Mouse (Mus musculus) cerebellum, postnatal 4 days (tissue): ENCODE results near the gene Adamtsl1.

Source experiments
- DNase-seq, 2 experiments: peaks; one replicate each; pipeline ENCODE4 v3.0.0; 2022; ENCODE audit warnings: low spot score in 2 of 2, mixed read lengths in 1 of 2

The Adamtsl1 gene

DNA sequence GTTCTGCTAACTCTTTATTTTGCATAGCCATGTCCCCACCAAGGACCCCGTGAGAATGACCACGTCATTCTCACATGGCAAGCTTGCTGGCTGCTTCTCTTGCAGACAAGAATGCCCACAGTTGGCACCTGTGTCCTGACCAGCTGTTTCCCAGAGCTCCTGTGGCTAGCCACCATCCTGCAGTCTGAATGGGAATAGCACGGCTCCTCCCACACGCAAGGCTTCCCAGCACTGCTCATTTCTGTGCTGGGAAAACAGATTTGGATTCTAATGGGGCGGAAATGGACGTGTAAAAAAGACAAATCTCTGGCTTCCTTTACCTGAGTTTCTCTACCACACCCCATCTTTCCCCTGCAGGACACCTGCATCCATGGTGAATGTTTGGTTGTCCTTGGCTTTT is 531.9 kb downstream of the Adamtsl1 start:
- DNase-seq: peak in 1 of 2 experiments; percentile 65

DNA sequence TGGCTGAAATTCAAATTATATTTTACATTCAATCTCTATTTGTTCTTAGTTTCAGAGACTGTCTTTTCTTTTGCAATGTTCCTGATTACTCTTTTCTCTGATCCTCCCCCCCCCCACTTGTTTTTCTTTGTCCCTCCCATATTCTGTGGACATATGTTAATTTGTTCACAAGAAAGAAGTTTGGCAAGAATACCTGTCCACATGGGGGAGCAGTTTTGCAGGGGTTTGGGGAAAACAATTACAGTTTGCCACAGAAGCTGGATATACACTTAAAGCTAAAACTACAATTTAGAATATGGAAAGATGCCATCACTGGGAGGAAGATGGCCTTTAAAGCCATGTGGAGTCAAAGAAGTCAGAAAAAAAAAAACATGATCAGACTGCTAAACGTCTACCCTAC is 532.9 kb downstream of the Adamtsl1 start:
- DNase-seq: no peak

DNA sequence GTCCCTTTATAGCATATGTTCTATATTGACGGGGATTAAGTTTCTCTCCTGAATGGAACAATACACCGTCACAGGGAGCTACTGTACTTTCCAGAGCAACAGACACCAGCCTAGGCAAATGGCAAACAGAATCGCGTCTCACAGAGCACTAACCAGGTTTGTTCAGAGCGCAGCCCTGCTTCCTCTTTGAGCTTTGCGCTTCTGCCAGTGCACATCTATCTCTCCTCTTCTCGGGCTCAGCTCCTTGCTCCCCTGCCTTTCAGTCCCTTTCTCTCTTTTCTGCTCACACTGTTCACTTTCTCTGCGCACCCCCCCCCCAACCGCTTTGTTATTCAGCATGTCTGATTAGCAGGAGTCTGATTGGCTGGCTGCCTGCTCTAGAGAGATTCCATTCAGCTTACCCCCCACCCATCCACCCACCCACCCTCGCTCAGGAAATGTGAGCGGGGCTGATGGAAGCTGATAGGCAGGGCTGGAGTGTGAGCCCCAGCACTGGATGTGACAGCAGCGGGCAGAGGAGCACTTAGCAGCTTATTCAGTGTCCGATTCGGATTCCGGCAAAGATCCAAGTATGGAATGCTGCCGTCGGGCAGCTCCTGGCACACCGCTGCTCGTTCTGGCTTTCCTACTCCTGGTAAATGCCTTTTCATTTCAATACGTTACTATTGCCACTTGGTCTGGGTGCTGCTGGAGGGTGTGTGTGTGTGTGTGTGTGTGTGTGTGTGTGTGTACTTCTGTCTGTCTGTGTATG is 539.7 kb downstream of the Adamtsl1 start:
- DNase-seq: peak; percentile 25 to 67

DNA sequence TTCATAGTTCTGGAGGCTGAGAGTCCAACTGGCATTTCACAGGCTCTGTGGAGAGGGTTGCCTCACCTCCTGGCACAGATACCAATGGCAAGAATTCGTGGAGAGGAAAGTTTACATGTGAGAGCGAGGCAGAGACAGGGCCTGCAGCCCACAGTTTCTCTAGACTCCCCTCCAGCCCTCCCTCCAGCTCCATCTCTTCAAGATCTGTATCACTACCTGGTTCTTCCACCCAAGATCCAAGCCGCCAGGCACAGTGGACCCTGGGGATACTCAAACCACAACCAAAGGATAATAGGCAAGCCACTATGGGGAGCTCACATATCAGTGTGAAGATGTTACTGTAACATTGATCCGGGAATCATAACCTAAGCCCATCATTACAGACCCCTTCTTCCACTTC is 546.6 kb downstream of the Adamtsl1 start:
- no peak for DNase-seq

DNA sequence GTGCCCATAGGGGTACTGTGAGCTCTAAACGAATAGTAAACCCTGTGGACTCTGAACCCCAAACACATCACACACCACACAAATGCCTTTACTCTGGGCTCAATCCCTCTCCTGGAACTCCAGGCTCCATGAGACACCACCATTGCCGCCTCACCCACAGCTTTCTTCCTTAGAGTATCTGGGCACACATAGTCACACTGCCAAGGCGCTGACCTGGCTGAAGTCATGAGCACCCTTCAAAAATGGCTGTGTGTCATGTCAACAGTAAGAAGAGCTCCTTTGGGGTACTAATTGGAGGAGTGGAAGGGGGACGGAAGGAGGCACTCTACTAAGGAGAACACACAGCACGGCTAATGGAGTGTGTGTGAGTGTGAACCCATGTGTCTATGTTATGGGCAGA is 554.4 kb downstream of the Adamtsl1 start:
- no peak for DNase-seq

DNA sequence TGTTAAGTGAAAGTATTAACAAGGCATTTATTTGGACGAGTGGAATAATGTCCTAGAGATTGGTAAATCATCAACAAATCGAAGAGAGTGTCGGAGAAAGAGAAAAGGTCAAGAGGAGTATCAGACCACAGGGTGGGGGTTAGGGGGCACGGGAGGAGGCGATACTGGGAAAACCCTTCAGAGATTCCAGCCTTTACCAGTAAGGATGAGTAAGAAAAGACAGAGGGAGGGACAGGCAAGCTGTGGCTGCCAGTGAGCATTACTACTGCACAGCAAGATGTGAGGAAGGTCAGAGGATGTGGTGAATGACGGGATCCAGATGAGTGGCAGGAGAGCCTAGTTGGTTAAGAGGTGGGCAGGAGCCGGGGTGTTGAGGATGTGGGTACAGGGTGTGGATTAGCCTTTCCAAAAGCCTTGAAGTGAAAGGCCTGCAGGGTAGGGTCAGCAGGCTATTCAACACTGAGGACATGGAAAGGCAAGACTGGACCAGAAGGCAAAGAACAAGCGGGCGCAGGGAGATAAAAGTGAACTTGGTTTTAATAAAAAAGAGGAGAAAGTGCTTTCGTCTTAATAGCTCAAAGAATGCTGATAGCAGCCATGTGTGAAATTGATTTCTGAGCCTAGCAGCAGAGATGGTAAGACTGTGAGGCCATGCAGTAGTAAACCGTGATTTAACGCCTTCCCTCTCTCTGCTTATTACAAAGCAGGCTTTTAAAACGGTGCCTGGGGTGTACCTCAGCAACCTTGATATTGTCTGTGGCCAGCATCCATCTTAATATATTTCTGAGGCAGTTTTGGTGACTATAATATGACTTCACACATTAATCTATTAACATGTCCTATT is 555.1 kb downstream of the Adamtsl1 start:
- no peak for DNase-seq

DNA sequence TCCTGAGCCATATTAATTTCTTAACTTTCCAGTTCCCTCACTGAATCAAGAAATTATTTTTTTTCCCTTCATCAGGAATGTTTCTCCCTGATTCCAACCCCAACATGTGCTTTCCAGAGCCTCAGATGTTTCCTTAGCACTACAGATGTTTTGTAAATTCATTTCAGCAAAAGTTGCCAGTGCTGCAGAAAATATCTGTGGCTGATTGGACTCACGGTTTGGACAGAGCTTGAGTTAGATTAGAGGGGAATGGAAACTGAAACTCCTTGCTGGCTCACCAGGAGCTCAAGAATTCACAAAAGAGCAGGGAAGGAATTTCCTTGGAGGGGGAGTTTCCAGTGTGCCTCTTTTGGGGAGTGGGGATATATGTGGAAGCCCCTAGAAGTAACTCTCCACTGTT is 560.9 kb downstream of the Adamtsl1 start:
- DNase-seq: no peak

DNA sequence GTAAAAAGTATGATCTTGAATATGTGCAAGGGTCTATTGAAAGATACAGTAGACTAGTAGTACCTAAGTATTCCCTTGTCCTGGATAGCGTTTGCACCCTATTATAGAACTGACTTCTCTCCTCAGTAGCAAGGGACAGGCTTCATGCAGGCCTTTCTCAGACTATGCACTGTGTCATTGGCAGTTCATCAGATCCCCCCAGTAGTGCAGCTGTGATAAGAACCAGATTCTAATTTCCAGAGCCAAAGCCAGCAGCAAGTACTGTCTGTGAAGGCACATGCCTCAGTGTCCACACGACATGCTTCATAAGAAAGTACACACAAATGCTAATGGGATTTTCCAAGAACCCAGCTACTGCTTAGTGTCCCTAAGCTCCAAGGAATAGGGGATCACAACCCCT is 563.4 kb downstream of the Adamtsl1 start:
- DNase-seq: no peak

DNA sequence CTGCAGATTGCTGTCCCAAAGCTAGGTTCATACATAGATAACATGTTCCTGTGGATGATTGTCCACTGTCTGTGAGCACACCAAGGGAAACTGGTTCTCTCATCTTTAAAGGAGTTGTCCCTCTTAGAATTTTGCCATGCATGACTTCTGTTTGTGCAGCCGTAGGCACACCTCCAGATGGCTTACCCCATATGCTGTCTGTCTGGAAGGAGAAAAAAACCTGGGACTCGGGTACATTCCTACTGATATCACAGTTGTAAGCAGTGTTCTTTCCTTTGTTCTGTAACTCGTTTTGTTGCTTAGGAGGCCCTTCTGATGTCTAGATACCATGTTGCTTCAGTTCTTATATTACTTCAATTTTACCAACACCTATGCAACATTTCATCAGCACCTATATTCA is 563.9 kb downstream of the Adamtsl1 start:
- no peak for DNase-seq

DNA sequence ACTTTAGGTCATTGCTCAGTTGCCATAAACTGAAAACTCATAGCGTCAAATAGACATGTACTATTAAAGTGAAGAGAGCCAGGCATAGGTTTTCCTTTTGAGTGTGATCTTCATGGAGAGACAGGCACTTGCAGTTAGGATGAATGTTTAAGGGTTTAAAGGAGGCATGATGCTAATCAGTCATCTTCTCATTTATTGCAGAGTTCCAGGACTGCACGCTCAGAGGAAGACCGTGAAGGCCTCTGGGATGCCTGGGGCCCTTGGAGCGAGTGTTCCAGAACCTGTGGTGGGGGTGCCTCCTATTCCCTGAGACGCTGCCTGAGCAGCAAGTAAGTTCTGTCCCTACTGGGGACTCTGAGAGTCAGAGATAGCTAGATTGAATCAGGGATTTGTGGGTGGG is 573.5 kb downstream of the Adamtsl1 start:
- no peak for DNase-seq

DNA sequence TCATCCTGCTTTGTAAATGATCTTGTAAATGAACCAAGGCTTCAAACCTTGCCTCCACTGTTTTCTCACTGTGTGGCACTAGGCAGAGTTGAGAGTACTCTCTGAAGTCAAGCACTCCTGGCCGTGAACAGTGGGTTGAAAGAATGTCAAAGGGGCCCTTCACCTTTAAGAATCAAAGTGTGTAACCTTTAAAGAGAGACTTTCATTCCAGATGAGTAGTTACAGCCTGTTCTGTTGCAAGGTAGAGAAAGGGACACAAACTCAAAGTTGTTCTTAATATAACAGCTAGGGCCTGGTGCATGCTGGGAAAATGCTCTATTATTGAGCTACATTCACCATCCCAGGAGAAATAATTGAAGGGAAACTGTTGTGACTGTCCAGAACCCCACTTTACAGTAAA is 589.2 kb downstream of the Adamtsl1 start:
- DNase-seq: no peak

DNA sequence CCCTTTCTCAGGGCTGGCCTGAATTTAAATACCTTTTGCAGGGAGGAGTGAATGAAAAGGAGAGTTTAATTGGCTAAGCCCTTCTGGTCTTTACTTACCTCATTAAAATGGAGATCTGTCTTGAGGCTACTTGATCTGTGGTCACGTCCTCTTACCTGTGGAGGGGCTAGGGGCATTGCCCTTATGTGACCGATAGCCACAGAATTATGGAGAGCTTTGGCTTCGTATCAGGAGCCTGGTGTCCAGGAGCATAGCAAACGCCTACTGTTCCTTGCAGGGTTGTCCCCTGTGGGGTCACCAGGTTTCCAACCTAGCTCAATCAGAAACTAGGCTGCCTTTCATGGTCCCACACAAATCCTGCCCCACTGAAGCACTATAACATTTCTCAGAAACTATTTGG is 594.4 kb downstream of the Adamtsl1 start:
- DNase-seq: no peak

DNA sequence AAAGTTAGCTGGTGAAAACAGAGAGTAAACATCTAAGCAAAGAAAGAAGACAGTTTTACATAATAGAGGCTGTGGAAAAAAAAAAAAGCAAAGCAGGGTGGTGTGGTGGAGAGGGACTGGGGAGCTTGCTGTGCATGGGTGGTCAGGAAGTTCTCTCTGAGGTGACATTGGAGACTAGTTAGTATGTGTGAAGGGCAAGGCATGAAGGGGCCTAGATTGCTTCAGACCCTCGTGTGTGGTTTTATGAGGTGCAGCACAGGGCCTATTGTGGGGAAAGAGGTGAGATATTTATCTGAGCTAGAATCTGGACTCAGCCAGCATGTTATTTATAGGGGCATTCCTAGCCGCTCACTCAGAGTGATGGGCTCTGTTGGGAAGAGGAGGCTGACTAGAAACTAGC is 605.1 kb downstream of the Adamtsl1 start:
- no peak for DNase-seq

DNA sequence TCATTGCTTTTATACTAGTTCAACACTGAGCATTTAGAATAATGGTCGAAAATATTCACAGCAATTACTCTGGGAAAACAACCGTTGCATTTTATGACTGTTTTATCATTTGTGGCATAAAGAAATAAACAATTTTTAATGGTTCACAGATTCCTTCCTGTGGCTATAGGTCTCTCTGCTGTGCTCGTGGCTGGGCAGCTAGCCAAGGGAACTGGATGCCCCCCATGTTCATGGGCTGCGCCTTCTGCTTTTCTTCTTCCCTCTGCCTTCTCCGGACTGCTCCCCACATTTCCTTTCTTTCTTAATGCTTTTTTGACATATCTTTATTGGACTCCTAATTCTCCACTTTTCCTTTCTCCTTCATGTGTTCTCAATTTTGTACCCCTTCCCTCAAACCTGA is 608.5 kb downstream of the Adamtsl1 start:
- peak in 1 of 2 experiments; percentile 31 for DNase-seq

DNA sequence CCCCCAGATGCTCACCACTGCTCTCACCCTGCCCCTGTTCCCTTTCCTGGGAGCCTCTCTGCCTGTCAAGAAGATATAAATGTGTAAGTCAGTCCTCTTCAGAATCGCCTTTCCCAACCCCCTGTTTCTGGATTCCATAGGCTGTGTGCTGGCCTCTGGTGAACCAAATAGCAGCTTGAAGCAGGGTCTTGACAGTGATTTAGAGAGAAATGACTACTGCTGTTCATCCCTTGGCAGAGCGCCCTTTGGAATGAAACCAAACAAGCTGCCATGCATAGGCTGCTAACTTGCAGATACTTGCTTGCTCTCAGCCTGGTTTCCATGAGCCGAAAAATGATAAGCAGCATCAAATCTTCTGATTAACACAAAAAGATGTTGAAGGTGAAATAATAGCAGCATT is 610.4 kb downstream of the Adamtsl1 start:
- peak; percentile 42 to 91 for DNase-seq

DNA sequence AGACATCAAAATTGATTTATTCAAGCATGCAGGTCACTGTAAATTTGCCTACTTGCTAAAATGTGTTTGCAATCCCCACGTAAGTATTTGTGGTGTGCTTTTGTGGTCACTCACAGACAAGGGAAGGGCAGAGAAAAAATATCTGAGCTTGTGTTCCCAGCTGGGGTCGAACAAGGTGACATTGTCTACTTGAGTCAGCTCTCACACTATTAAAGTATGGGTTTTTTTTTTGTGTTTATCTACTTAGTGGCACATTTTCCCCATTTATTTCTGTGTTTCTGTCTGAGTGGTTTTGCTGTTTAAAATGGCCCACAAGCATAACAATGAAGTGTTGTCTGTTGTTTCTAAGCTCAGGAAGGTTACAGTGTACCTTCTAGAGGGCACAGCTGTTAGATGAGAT is 612.7 kb downstream of the Adamtsl1 start:
- DNase-seq: no peak

DNA sequence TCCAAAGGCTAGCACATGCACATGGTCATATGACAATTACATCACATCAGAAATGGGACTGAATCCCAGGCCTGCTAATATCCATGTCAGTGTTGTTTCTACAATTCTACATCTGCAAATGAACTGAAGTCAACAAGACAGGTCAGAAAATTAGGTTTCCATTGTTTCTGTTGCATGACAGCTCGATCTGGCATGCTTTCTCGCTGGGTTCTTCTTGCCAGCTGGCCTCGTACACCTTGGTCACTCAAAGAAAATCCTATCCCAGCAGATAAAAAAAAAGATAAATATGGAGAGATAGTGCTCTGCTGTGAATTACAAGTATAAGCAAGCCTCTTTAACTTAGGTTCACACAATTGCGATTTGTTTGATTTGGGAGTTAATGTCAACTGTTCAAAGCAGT is 644.6 kb downstream of the Adamtsl1 start:
- no peak for DNase-seq

DNA sequence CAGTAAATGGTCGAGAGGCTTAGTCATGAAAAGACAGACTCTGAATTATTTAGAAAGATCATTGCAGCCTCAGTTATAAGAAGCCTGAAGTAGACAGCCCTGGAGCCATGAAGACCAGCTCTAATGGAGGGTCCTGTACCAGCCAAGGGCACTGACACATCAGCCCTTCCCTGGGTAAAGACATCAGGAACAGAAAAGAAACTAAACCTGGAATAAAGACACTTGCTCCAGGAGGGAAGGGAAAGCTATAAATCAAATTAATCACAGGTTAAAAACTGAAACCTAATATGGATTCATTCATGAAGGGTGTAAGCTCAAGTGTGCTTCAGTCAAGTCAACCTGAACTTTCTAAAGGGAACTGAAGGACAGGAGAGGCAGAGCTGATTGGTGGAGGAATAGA is 645.4 kb downstream of the Adamtsl1 start:
- DNase-seq: no peak

DNA sequence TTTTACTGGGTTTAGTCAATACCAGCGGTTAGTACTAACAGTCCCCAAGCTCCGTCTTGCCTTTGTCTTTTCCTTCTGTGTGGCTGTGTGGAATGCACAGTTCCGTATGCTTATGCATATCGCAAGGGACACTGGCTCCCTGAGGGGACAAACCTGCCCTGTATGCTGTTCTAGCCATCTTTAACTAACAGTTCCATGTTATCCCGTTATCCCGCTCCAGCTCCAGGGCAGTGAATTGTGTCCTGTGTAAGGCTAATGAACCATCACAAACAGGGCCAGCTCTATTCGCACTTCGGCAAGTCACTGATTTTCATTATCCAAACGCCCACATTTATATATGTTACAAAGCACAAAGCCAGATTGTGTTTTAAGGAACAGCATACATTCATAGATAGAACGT is 656.8 kb downstream of the Adamtsl1 start:
- no peak for DNase-seq

DNA sequence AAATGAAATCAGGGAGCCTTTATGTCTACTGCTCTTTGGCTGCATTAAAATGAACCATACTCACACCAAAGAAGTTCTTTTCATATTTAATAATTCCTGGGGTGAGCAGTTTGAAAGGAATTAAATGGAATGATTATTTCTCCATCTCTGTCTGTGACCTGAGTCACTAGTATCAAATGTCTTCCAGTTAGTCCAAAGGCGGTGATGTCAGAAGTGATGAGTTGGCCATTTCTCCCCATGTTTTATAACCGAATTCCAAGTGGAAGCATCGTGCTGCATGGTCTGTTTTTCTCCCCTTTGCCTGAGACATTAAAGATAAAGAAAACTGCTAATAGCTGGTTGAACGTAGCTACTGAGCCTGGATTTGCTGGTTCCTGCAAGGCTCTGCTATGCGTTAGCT is 657.5 kb downstream of the Adamtsl1 start:
- DNase-seq: no peak

DNA sequence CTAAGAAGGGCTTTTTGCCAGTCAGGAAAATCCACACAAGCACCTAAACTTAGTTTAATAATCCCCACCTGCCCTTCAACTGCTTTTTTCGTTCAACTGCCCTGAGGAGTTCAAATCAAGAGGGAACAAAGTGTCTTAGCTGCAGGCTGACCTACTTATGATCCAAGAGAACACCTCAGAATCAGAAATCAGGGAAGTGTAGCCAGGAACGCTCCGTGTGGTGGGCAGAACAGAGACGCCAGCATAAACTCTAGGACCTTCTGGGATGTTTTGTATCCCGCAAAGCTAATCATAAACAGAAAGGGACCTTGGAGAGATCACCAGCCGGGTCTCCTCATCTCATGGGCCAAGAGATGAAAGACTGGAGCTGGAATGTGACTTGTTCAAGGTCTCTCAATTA is 663.5 kb downstream of the Adamtsl1 start:
- DNase-seq: no peak

DNA sequence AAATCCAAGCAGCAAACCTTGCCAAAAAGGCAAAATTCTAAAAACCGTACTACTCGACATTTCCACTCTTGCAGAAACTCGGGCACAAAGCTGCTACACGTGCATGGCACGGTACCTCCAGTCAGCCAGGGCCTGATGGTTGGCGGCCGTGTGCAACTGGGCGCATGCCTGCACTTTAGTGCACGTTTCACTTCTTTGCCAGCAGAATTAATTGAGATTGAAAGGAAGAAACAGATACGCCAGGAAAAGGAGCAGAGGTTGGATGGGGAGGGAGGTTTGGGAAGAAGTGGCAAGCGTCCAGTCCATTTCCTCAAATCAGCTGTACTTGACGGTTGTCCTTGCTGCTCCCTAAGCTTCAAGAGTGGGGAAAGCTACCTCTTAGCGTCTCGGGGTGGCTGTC is 664.1 kb downstream of the Adamtsl1 start:
- DNase-seq: no peak

DNA sequence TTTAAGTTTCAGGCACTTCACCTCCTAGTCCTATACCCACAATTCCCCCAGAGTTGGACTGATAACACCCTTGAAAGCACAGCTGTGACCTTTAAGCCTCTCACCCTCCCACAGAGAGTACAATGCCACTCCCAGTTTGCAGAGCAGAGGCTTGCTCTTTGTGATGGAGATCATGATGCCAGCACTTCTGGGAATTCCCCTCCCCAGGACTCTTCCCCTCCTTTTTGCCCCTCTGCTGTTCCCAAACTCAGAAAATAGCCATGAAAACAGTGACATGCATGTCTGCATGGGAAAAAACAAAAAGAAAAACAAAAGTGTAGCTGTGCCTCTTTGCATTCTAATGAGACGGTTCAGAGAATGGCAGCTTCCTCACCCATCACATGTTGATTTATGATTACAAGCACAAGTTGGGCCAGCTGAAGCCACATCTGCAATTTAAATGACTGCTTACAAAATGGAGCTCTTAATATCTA is 669.8 kb downstream of the Adamtsl1 start:
- DNase-seq: no peak
